Mouse (Mus musculus): Measurements from ENCODE around the gene S100pbp.

DNA sequence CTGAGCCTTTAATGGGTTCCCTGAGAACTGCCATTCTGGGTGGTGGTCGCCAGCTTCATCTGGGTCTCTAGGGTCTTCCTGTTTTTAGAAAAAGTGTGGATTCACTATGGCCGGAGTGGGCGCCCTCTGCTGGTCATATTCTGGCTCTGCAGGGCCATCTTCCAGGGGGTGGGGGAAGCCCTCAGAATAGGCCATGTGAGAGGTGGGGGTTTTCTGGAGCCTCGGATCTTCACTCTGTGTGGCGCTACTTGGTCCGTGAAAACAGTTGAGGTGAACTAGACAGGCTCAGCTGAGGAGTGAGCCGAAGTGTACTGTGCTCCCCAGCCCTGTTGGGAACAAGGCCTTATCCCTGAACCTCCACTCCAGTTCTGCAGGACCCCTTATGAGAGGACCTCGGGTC is 59.4 kb downstream of the S100pbp start:
- TF ChIP-seq GATA1 (IDR thresholded peaks at IDR 0.05; ENCODE audit: borderline replicate concordance, low read length) (no peak), FLI1 (IDR thresholded peaks at IDR 0.05; ENCODE audit: low read length) (no peak)

Measured in megakaryocyte, embryonic 14.5 days (primary cell).